In genomic region chr19:6306586-6306985, GRCm38 (mm10) we compare ENCODE assay signal across 8 mouse cellular contexts. TPM values are rescaled to one million over a fixed set of nuclear protein-coding genes. Genes with fewer than 3 reads are reported as not detected.
A peak's percentile ranks its signal among the peaks of the same experiment; 100 is the strongest.
DNase-seq lines count a peak whose midpoint lies in the region; ATAC-seq lines count a peak whose summit lies in the region.

No protein-coding gene starts in this region.

- H3K36me3 ChIP-seq in heart, embryonic 16.5 days (ENCODE audit: control insufficient read depth, insufficient read depth), result peaks cover 11% of the 10 kb centered on the region
- H3K36me3 ChIP-seq in megakaryocyte, embryonic 14.5 days (replicated peaks; ENCODE audit: low read length), result peaks cover 39% of the 10 kb centered on the region

- no peaks in the 10 kb centered on the region for H3K27me3 ChIP-seq in heart, embryonic 16.5 days (ENCODE audit: control insufficient read depth, insufficient read depth, low read length)
- peaks cover 27% of the 10 kb centered on the region for H3K27me3 ChIP-seq in megakaryocyte, embryonic 14.5 days (replicated peaks)

- peak; percentile 50 for ATAC-seq in erythroblast, adult 5-6 weeks (replicated peaks; ENCODE audit: low FRiP score, poor library complexity, severe bottlenecking)
- ATAC-seq in heart, embryonic 16.5 days (replicated peaks; ENCODE audit: extremely low read depth, insufficient read depth, low FRiP score), result peak; percentile 33

- peak overlapping the region; percentile 83 for H3K9ac ChIP-seq in heart, embryonic 16.5 days (ENCODE audit: low read length)

- peak overlapping the region; percentile 63 for H3K27ac ChIP-seq in heart, embryonic 16.5 days (ENCODE audit: low read length)

- DNase-seq in MN1 (ENCODE audit: low spot score), result peak; percentile 80
- DNase-seq in brain, adult 2 months (ENCODE audit: low read depth, low spot score), result peak; percentile 62
- DNase-seq in kidney, postnatal 14 days, result peak; percentile 89
- peak; percentile 81 for DNase-seq in right cerebral cortex, postnatal 4 days
- peak; percentile 84 for DNase-seq in yolk sac, embryonic 10.5 days (ENCODE audit: low spot score)

- H3K4me2 ChIP-seq in heart, embryonic 16.5 days (ENCODE audit: low read depth, low read length), result peak overlapping the region; percentile 74

- under 1% methylated on average over 34 of the region's 34 CpGs for WGBS in heart, embryonic 16.5 days

- H3K4me1 ChIP-seq in heart, embryonic 16.5 days (ENCODE audit: control insufficient read depth, insufficient read depth, low read length), result peaks cover 14% of the 10 kb centered on the region
- H3K4me1 ChIP-seq in megakaryocyte, embryonic 14.5 days, result peaks cover 71% of the 10 kb centered on the region

- H3K9me3 ChIP-seq in heart, embryonic 16.5 days (replicated peaks; ENCODE audit: control insufficient read depth, low read length), result no peaks in the 10 kb centered on the region
- no peaks in the 10 kb centered on the region for H3K9me3 ChIP-seq in megakaryocyte, embryonic 14.5 days

- peak overlapping the region; percentile 72 for H3K4me3 ChIP-seq in heart, embryonic 16.5 days (ENCODE audit: low read length)
- peak overlapping the region; percentile 92 for H3K4me3 ChIP-seq in megakaryocyte, embryonic 14.5 days (replicated peaks)

RNA-seq across cellular contexts. Expression of gene Cdc42bpg, which starts 0.3 kb away (rescaled TPM):
- total RNA-seq in erythroblast, adult 5-6 weeks (2015; ENCODE audit: low replicate concordance), result 0.21 TPM in 1 of 2 replicates, not detected in the other
- 0.17 and 0.70 TPM in 2 replicates for total RNA-seq in erythroblast, adult 5-6 weeks (2017; ENCODE audit: low replicate concordance)
- polyA plus RNA-seq in heart, embryonic 16.5 days (2015; fragmentation: Nextera tagmentation; extraction: Ambion mirVana), result 0.64 and 0.67 TPM in 2 replicates
- 4.8 and 6.6 TPM in 2 replicates for polyA plus RNA-seq in megakaryocyte, embryonic 14.5 days (2012; ENCODE audit: insufficient read depth, low replicate concordance)

RNA-seq across cellular contexts. Expression of gene Men1, which starts 28.2 kb away (rescaled TPM):
- total RNA-seq in erythroblast, adult 5-6 weeks (2015; ENCODE audit: low replicate concordance), result 6.0 and 7.3 TPM in 2 replicates
- total RNA-seq in erythroblast, adult 5-6 weeks (2017; ENCODE audit: low replicate concordance), result 2.5 and 9.6 TPM in 2 replicates
- polyA plus RNA-seq in heart, embryonic 16.5 days (2015; fragmentation: Nextera tagmentation; extraction: Ambion mirVana), result 45.8 and 47.8 TPM in 2 replicates
- polyA plus RNA-seq in megakaryocyte, embryonic 14.5 days (2012; ENCODE audit: insufficient read depth, low replicate concordance), result 70.2 and 174 TPM in 2 replicates

RNA-seq across cellular contexts. Expression of gene Ehd1, which starts 30.1 kb away (rescaled TPM):
- 12.7 and 13.2 TPM in 2 replicates for total RNA-seq in erythroblast, adult 5-6 weeks (2015; ENCODE audit: low replicate concordance)
- 25.8 and 25.9 TPM in 2 replicates for total RNA-seq in erythroblast, adult 5-6 weeks (2017; ENCODE audit: low replicate concordance)
- polyA plus RNA-seq in heart, embryonic 16.5 days (2015; fragmentation: Nextera tagmentation; extraction: Ambion mirVana), result 63.7 and 73.2 TPM in 2 replicates
- 474 and 728 TPM in 2 replicates for polyA plus RNA-seq in megakaryocyte, embryonic 14.5 days (2012; ENCODE audit: insufficient read depth, low replicate concordance)

RNA-seq across cellular contexts. Expression of gene Map4k2, which starts 34.3 kb away (rescaled TPM):
- total RNA-seq in erythroblast, adult 5-6 weeks (2015; ENCODE audit: low replicate concordance), result 21.5 and 30.0 TPM in 2 replicates
- 14.5 and 21.1 TPM in 2 replicates for total RNA-seq in erythroblast, adult 5-6 weeks (2017; ENCODE audit: low replicate concordance)
- polyA plus RNA-seq in heart, embryonic 16.5 days (2015; fragmentation: Nextera tagmentation; extraction: Ambion mirVana), result 17.2 and 18.5 TPM in 2 replicates
- 9.3 and 21.8 TPM in 2 replicates for polyA plus RNA-seq in megakaryocyte, embryonic 14.5 days (2012; ENCODE audit: insufficient read depth, low replicate concordance)

RNA-seq across cellular contexts. Expression of gene Sf1, which starts 56.9 kb away (rescaled TPM):
- 71.3 and 72.7 TPM in 2 replicates for total RNA-seq in erythroblast, adult 5-6 weeks (2015; ENCODE audit: low replicate concordance)
- total RNA-seq in erythroblast, adult 5-6 weeks (2017; ENCODE audit: low replicate concordance), result 42.1 and 81.4 TPM in 2 replicates
- polyA plus RNA-seq in heart, embryonic 16.5 days (2015; fragmentation: Nextera tagmentation; extraction: Ambion mirVana), result 80.2 and 86.7 TPM in 2 replicates
- 1,025 and 2,643 TPM in 2 replicates for polyA plus RNA-seq in megakaryocyte, embryonic 14.5 days (2012; ENCODE audit: insufficient read depth, low replicate concordance)

Comparison
In these comparisons a context has a peak if more than half of its experiments do, and no peak if none do; other contexts are left out.
1. Peak in every context shown above with its lines: DNase-seq, ATAC-seq, H3K4me3 ChIP-seq and H3K27ac ChIP-seq.